Mouse (Mus musculus): Measurements from ENCODE around the gene Gjc1. TPM values are rescaled to one million over a fixed set of nuclear protein-coding genes. Genes with fewer than 3 reads are reported as not detected.

Gjc1 gene
- total RNA-seq, 2 experiments from 2014 or later: 39.6 to 40.2 TPM

Other genes starting within 250 kb of the Gjc1 start
- gene Gm11627, start 240.2 kb downstream of the Gjc1 start, total RNA-seq (2021): 1 to 10 TPM; 1.4 to 1.9 TPM
- gene Fzd2, start 215.3 kb downstream of the Gjc1 start, total RNA-seq (2021): 10 to 100 TPM; 11.9 to 16.3 TPM
- under 1 TPM in 1 of 2 experiments, not detected in 1; 0.11 TPM for gene Meioc, start 156.0 kb downstream of the Gjc1 start, total RNA-seq (2021)
- 10 to 100 TPM; 24.2 to 31.2 TPM for gene Ccdc43, start 121.9 kb downstream of the Gjc1 start, total RNA-seq (2021)
- 10 to 100 TPM; 17.4 to 17.6 TPM for gene Adam11, start 58.3 kb downstream of the Gjc1 start, total RNA-seq (2021)
- gene Higd1b, start 16.1 kb upstream of the Gjc1 start, total RNA-seq (2021): 1 to 10 TPM in 1 of 2 experiments, under 1 TPM in 1; 0.87 to 1.2 TPM
- gene Eftud2, start 61.3 kb upstream of the Gjc1 start, total RNA-seq (2021): 100 to 1,000 TPM; 116 to 119 TPM
- gene Ccdc103, start 61.5 kb upstream of the Gjc1 start, total RNA-seq (2021): 1 to 10 TPM in 1 of 2 experiments, under 1 TPM in 1; 0.82 to 1.0 TPM
- not detected for gene Fam187a, start 65.5 kb upstream of the Gjc1 start, total RNA-seq (2021)
- 1 to 10 TPM; 1.1 to 1.3 TPM for gene Gfap, start 81.2 kb upstream of the Gjc1 start, total RNA-seq (2021)
- gene Kif18b, start 105.4 kb upstream of the Gjc1 start, total RNA-seq (2021): 10 to 100 TPM; 16.1 to 20.1 TPM
- gene C1ql1, start 127.0 kb upstream of the Gjc1 start, total RNA-seq (2021): 10 to 100 TPM; 52.6 to 56.8 TPM
- 10 to 100 TPM; 77.3 to 79.8 TPM for gene Nmt1, start 208.5 kb upstream of the Gjc1 start, total RNA-seq (2021)
- 100 to 1,000 TPM; 114 to 126 TPM for gene Dcakd, start 208.6 kb upstream of the Gjc1 start, total RNA-seq (2021)